Mouse (Mus musculus) forebrain, embryonic 12.5 days (tissue): ENCODE results near the gene Gm20388. TPM values are rescaled to one million over a fixed set of nuclear protein-coding genes. Genes with fewer than 3 reads are reported as not detected.
A peak's percentile ranks its signal among the peaks of the same experiment; 100 is the strongest.

Experiments used
- ATAC-seq: fragments of 200-750 bp; cut with Nextera tagmentation; 2 replicates; pipeline ENCODE4 v1.8.0; 2017; ENCODE audit warnings: moderate TSS enrichment; ENCODE audit not compliant: low FRiP score
- H3K27ac ChIP-seq: fragments of 300-500 bp; sonication (generic); 2 replicates; pipeline ENCODE4 v1.5.1; 2016; ENCODE audit warnings: mild to moderate bottlenecking
- H3K27me3 ChIP-seq: fragments of 300-500 bp; sonication (generic); 2 replicates; pipeline ENCODE4 v1.6.1; 2016; ENCODE audit warnings: mild to moderate bottlenecking
- H3K36me3 ChIP-seq: fragments of 300-500 bp; sonication (generic); replicated peaks from 2 replicates; pipeline ENCODE4 v1.6.1; 2016; ENCODE audit warnings: mild to moderate bottlenecking
- H3K4me1 ChIP-seq: fragments of 300-500 bp; sonication (generic); 2 replicates; pipeline ENCODE4 v1.6.1; 2016
- H3K4me2 ChIP-seq: fragments of 300-500 bp; sonication (generic); 2 replicates; pipeline ENCODE4 v1.6.1; 2016; ENCODE audit warnings: mild to moderate bottlenecking, moderate library complexity
- H3K4me3 ChIP-seq: fragments of 300-500 bp; sonication (generic); replicated peaks from 2 replicates; pipeline ENCODE4 v1.5.1; 2016; ENCODE audit warnings: mild to moderate bottlenecking
- H3K9ac ChIP-seq: fragments of 300-500 bp; sonication (generic); 2 replicates; pipeline ENCODE4 v1.6.1; 2016; ENCODE audit warnings: mild to moderate bottlenecking
- H3K9me3 ChIP-seq: fragments of 300-500 bp; sonication (generic); 2 replicates; pipeline ENCODE4 v1.6.1; 2016
- WGBS: fragments of 180-500 bp; shearing (Covaris S2); methylation state at CpG from one replicate; pipeline ENCODE4 v1.1.7; 2016; 5-methylcytosine and 5-hydroxymethylcytosine counted together
- polyA plus RNA-seq: library from polyadenylated mRNA; unstranded; fragments of >200 nt; fragmentation: Nextera tagmentation; extraction: Ambion mirVana; gene quantifications from 2 replicates; pipeline ENCODE4 v1.2.1, GENCODE M21; 2016

Gm20388 gene
- polyA plus RNA-seq, 1 experiment from 2014 or later = not detected

GRCm38 (mm10) chr8:120227891-120228591 is 317.4 kb downstream of the Gm20388 start, which contains the start of gene Gse1:
Gse1 (plus strand) TSS chr8:120228456.
- ATAC-seq = peak; percentile 78
- H3K36me3 ChIP-seq = no peaks in the 10 kb centered on the region

GRCm38 (mm10) chr8:120228781-120229573 is 318.3 kb downstream of the Gm20388 start:
- WGBS = under 1% methylated on average over 104 of the region's 125 CpGs
- peak overlapping the region; percentile 67 for H3K4me3 ChIP-seq
- H3K27ac ChIP-seq = peak overlapping the region; percentile 77; the same call in 1 of the 2 replicates
- H3K9me3 ChIP-seq = no peaks in the 10 kb centered on the region
- peak overlapping the region; percentile 96 for H3K4me2 ChIP-seq
- H3K4me1 ChIP-seq = peaks cover 92% of the 10 kb centered on the region
- H3K36me3 ChIP-seq = no peaks in the 10 kb centered on the region
- peak overlapping the region; percentile 71 for H3K9ac ChIP-seq
- peaks cover 50% of the 10 kb centered on the region for H3K27me3 ChIP-seq
- peak; percentile 21; the same call in 1 of the 2 replicates for ATAC-seq

More at GRCm38 (mm10) chr8:120227891-120228591, 317.4 kb downstream of the Gm20388 start, which contains the start of gene Gse1:
- Histone ChIP-seq H3K4me2 (peak within 1 kb of the TSS; percentile 96), H3K27ac (peak within 1 kb of the TSS; percentile 77), H3K9me3 (no peaks in the 10 kb centered on the region), H3K27me3 (peaks cover 42% of the 10 kb centered on the region), H3K9ac (peak within 1 kb of the TSS; percentile 71), H3K4me1 (peaks cover 83% of the 10 kb centered on the region), H3K4me3 (peak within 1 kb of the TSS; percentile 67)
- under 1% methylated on average over 15 of the region's 52 CpGs for WGBS

- Histone ChIP-seq H3K27ac (no peak overlapping the region), H3K9ac (peak overlapping the region; percentile 71), H3K9me3 (no peaks in the 10 kb centered on the region), H3K27me3 (peaks cover 50% of the 10 kb centered on the region), H3K36me3 (no peaks in the 10 kb centered on the region), H3K4me2 (peak overlapping the region; percentile 96), H3K4me1 (peaks cover 92% of the 10 kb centered on the region), H3K4me3 (peak overlapping the region; percentile 67)
- no peak for ATAC-seq
- 1% methylated on average over 22 of the region's 22 CpGs for WGBS
These were observed 318.9 kb downstream of the Gm20388 start for GRCm38 (mm10) chr8:120229574-120229916.

DNA sequence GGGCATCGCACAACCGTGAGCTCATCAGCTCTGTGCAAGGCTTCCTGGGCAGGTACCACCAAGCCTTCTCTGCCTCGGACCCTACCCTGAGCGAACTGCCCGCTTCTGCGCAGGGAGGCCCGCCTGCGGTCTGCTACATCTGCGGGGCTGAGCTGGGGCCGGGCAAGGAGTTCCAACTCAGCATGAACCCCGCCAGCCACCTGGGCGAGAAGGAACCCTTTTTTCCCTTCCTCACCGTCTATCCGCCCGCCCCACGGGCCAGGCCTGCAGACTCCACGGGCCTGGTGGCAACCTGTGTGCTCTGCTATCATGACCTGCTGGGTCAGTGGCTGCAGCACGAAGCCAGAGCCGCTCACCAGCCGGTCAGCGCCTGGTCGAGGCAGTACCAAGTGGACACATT is 319.4 kb downstream of the Gm20388 start:
- Histone ChIP-seq H3K4me1 (peaks cover 92% of the 10 kb centered on the region), H3K4me2 (peak overlapping the region; percentile 96), H3K9ac (peak overlapping the region; percentile 71), H3K27ac (0 out of 2 replicates have a peak overlapping the region, but pooled peaks have one; percentile 3), H3K36me3 (no peaks in the 10 kb centered on the region), H3K27me3 (peaks cover 50% of the 10 kb centered on the region), H3K4me3 (peak overlapping the region; percentile 67), H3K9me3 (no peaks in the 10 kb centered on the region)
- WGBS = 8% methylated on average over 22 of the region's 22 CpGs
- ATAC-seq = no peak

DNA sequence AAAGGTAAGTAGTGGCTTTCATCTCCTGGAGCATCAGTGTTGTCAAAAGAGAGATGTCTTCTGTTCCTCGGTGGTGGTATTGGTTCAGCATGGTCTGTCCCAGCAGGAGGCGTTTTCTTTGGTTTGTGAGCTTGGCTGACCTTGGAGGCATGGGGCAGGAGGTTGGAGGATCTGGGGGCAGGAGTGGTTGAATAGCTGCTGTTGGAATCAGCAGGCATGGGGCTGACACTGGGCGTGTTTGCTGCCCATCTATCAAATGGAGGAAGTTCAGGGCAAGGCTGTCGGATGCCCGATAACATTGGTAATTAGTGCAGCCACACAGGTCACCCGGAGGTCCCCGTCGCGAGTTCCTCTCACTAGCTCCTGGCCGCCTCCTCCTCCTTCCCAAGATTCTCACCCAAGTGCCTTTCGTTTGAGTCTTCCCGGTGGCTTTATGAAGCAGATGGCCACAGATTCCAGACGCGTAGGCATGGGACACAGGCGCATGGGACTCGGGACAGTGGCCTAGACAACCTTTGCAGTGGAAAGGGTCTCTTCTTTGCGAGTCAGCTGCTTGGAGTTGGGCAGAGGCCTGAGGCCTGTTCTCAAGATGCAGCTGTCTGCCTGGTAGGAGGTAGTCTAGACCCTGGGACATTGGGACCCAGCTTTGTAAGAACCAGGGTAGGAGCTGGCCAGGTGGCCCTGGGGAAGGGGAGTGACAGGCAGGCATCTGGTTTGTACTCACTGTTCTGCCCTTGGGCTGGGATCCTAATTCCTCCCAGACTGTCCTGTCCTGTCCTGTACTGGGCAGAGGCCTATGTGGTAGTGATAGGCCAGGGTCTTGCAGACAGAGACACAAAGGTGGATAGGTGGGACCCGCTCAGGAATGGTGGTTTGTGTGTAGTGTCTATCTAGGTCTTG is 320.3 kb downstream of the Gm20388 start:
- WGBS = 48% methylated on average over 18 of the region's 18 CpGs
- H3K4me3 ChIP-seq = peak overlapping the region; percentile 67
- no peak for ATAC-seq
- H3K4me2 ChIP-seq = peak overlapping the region; percentile 96
- H3K9ac ChIP-seq = peak overlapping the region; percentile 71; the same call in 1 of the 2 replicates
- H3K27me3 ChIP-seq = peaks cover 50% of the 10 kb centered on the region
- H3K27ac ChIP-seq = no peak overlapping the region
- H3K36me3 ChIP-seq = peaks cover 5% of the 10 kb centered on the region; the same call in 1 of the 2 replicates
- peaks cover 86% of the 10 kb centered on the region for H3K4me1 ChIP-seq
- H3K9me3 ChIP-seq = no peaks in the 10 kb centered on the region

DNA sequence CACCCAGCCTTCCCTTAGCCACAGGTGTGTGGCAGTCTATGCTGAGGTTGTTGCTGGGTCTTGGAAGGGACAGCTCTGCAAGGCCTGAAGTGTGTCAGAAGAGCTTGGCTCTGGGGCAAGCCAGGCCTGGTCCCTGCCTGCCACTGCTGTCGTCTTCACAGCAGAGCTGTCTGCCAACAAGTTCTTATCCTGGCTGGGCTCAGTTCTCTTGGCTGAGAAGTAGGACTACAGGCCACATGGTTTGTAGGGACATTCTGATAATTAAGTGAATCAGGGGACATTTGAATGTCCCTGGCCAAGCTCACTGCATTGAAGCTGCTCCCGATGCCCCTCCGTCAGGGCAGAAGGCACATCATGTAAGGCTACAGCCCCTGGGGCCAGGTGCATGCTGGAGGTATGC is 321.2 kb downstream of the Gm20388 start:
- Histone ChIP-seq H3K27me3 (peaks cover 50% of the 10 kb centered on the region), H3K27ac (no peak overlapping the region), H3K9me3 (no peaks in the 10 kb centered on the region), H3K4me3 (no peak overlapping the region), H3K9ac (0 out of 2 replicates have a peak overlapping the region, but pooled peaks have one; percentile 71), H3K4me2 (peak overlapping the region; percentile 96), H3K4me1 (peaks cover 78% of the 10 kb centered on the region), H3K36me3 (peaks cover 5% of the 10 kb centered on the region; the same call in 1 of the 2 replicates)
- no peak for ATAC-seq
- 77% methylated on average over 3 of the region's 3 CpGs for WGBS

DNA sequence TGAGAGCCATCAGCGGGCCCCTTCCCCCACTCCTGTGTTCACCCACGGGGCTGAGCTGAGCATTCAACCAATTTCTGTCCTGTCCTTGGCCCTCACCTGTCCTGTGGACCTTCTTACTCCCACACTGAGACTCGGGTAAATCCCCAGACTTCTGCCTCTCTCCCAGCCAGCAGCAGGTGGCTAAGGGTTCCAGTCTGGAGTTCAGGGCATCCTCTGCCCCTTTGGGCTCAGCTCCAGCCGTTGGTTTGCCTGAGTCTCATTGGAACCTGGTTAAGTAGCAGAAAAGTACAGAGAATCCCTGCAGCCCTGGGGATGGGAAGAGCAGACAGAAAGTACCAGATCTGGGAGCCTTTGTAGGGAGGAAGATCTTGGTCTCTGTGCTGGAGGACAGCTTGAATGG is 321.8 kb downstream of the Gm20388 start:
- Histone ChIP-seq H3K4me2 (peak overlapping the region; percentile 96), H3K4me3 (peak overlapping the region; percentile 23; the same call in 1 of the 2 replicates), H3K27me3 (peaks cover 50% of the 10 kb centered on the region), H3K27ac (no peak overlapping the region), H3K9ac (0 out of 2 replicates have a peak overlapping the region, but pooled peaks have one; percentile 8), H3K36me3 (peaks cover 5% of the 10 kb centered on the region; the same call in 1 of the 2 replicates), H3K9me3 (no peaks in the 10 kb centered on the region), H3K4me1 (peaks cover 73% of the 10 kb centered on the region)
- WGBS = 47% methylated on average over 4 of the region's 4 CpGs
- ATAC-seq = no peak

DNA sequence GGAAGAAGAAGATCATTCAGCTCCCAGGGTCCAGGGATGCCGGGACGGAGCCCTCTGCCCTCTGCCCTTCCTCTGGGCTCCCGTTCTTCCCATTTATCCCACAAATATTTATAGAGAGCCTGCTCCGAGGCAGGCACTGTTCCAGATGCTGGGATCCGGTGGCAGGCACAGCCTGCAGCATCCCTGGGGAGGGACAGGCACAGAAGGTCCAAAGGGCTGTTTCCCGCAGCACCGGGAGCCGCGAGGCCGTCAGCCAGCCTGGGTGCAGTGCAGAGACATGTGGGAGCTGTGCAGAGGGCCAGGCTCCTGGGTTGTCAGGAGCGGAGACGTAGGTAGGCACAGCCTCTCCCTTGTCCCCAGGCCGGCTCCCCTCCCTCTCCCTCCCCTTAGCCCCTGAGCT is 322.3 kb downstream of the Gm20388 start:
- Histone ChIP-seq H3K27ac (0 out of 2 replicates have a peak overlapping the region, but pooled peaks have one; percentile 13), H3K4me1 (peaks cover 67% of the 10 kb centered on the region), H3K4me3 (peak overlapping the region; percentile 23), H3K27me3 (peaks cover 50% of the 10 kb centered on the region), H3K9me3 (no peaks in the 10 kb centered on the region), H3K4me2 (peak overlapping the region; percentile 96), H3K36me3 (peaks cover 5% of the 10 kb centered on the region; the same call in 1 of the 2 replicates), H3K9ac (peak overlapping the region; percentile 47; the same call in 1 of the 2 replicates)
- no peak for ATAC-seq
- WGBS = 41% methylated on average over 13 of the region's 13 CpGs

- WGBS = 62% methylated on average over 12 of the region's 12 CpGs
- peaks cover 42% of the 10 kb centered on the region for H3K27me3 ChIP-seq
- H3K9me3 ChIP-seq = no peaks in the 10 kb centered on the region
- ATAC-seq = no peak
- H3K4me3 ChIP-seq = no peak overlapping the region
- peaks cover 5% of the 10 kb centered on the region; the same call in 1 of the 2 replicates for H3K36me3 ChIP-seq
- H3K4me2 ChIP-seq = no peak overlapping the region
- peaks cover 58% of the 10 kb centered on the region for H3K4me1 ChIP-seq
- H3K27ac ChIP-seq = 0 out of 2 replicates have a peak overlapping the region, but pooled peaks have one; percentile 75
- no peak overlapping the region for H3K9ac ChIP-seq
These were observed 323.8 kb downstream of the Gm20388 start for GRCm38 (mm10) chr8:120234457-120234856.

DNA sequence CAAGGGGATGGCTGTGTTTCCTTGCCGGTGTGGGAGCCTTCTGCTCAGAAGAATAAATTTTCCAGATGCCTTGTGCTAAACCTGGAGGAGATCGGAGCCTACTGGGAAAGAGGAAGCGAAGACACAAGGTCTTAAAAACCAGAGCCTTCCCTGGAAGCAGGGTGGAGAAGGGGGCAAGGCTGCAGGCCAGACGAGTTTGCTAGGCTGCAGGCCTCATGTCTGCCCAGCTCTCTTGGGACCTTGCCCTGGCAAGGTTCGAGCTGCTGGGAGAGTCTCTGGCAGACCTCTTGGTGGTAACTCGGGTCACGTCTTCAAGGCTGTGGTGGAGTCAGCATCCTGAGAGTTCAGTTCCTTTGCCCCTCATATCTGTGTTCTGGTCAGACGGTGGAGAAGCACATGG is 324.2 kb downstream of the Gm20388 start:
- Histone ChIP-seq H3K4me1 (peaks cover 54% of the 10 kb centered on the region), H3K4me2 (no peak overlapping the region), H3K27me3 (peaks cover 38% of the 10 kb centered on the region), H3K9me3 (no peaks in the 10 kb centered on the region), H3K27ac (peak overlapping the region; percentile 75), H3K36me3 (peaks cover 5% of the 10 kb centered on the region; the same call in 1 of the 2 replicates), H3K4me3 (no peak overlapping the region), H3K9ac (no peak overlapping the region)
- no peak for ATAC-seq
- 73% methylated on average over 8 of the region's 8 CpGs for WGBS

DNA sequence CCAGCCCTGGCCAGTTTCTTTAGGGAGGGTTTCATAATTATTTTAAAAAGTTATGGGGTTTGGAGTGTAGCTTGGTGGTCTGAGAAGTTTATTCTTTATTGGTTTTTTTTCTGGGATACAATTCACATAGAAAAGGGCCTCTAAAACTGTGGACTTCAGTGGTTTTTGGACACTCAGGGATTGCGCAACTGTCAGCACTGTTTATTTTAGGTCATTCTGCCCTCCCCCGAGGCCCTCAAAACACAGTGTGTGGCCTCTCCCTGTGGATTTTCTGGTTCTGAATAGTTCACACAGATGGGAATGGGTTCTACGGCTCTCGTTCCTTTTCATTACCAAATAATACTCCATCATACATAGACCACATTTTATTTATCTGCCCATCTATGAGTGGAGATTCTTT is 332.6 kb downstream of the Gm20388 start:
- Histone ChIP-seq H3K27ac (no peak overlapping the region), H3K4me2 (no peak overlapping the region), H3K4me3 (no peak overlapping the region), H3K4me1 (no peaks in the 10 kb centered on the region), H3K9me3 (0 out of 2 replicates have a peak, but pooled peaks cover 3% of the 10 kb centered on the region), H3K9ac (no peak overlapping the region), H3K27me3 (no peaks in the 10 kb centered on the region), H3K36me3 (no peaks in the 10 kb centered on the region)
- 89% methylated on average over 4 of the region's 4 CpGs for WGBS
- ATAC-seq = no peak
